Mouse (Mus musculus) bone marrow, adult 2 months (tissue): ENCODE measurements around the gene Wbp1.

Experiments
- CTCF ChIP-seq: fragments of 200-500 bp; IDR thresholded peaks from 2 replicates; pipeline ENCODE4 v1.5.1; 2011; ENCODE audit warnings: low read length, control low read depth; ENCODE audit not compliant: control insufficient read depth, insufficient read depth
- POLR2A ChIP-seq: fragments of 200-500 bp; IDR thresholded peaks from 2 replicates; pipeline ENCODE4 v1.6.1; 2011; ENCODE audit warnings: low read depth, mild to moderate bottlenecking, control low read depth, low read length, borderline replicate concordance; ENCODE audit not compliant: control insufficient read depth

- TF ChIP-seq CTCF (no peak), POLR2A (no peak)
Observed at GRCm38 (mm10) chr6:83117616-83118015, 3.7 kb downstream of the Wbp1 start.
